Mouse (Mus musculus): Measurements from ENCODE around the gene Olfr1269.

The Olfr1269 gene

GRCm38 (mm10) chr2:90121312-90121711 lies at the start of gene Olfr1269:
Gene Olfr1269, minus strand, starts transcription at chr2:90121412.
- in situ Hi-C loops (cut with MboI, MseI): no loop called here

DNA sequence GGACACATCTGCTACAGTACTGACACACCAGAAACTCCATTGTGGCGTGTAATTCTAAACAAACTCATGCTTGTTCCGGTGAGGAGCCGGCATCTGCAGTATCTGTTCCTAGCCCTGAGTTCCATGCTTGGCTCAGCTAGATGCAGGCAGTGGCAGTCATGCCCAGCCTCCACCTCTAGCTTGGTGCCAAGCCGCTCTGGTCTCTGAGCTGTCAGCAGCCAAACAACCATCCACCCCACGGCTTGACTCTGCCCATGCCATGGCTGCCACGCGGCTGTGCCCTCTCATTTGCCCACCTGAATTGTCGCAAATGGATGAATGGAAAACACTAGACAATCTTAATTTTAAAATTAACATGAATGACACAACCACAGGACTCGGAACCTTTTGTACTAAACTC lies 32.7 kb upstream of the Olfr1269 start:
- in situ Hi-C loops (cut with MboI, MseI): no loop called here

DNA sequence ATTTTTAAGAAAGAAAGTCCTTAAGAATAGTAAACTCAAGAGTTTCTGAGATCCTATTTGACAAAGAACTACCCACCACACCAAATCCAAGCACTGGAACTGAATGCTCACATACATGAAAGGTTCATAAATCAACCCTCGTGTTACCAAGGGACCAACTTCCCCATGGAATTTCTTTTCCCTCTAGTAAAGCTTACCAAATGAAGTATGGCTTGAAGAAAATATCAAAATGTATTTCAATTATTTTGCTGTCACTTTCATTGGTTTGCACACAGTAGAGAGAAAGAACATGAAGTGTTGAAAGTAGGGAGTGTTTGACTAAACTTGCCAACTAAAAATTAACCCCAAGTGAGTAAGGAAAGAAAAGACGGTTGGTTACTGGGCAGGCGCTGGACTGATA lies 31.8 kb upstream of the Olfr1269 start, which contains the start of gene Olfr1270:
Gene Olfr1270 (minus strand): TSS at position 101 of the 400 bp plus-strand sequence.
- in situ Hi-C loops (cut with MboI, MseI): no loop called here

- in situ Hi-C loops (cut with MboI, MseI): no loop called here
Observed at GRCm38 (mm10) chr2:90142196-90142595, 21.0 kb upstream of the Olfr1269 start, which contains the start of gene Olfr32. Gene Olfr32, minus strand, starts transcription at chr2:90142296.

DNA sequence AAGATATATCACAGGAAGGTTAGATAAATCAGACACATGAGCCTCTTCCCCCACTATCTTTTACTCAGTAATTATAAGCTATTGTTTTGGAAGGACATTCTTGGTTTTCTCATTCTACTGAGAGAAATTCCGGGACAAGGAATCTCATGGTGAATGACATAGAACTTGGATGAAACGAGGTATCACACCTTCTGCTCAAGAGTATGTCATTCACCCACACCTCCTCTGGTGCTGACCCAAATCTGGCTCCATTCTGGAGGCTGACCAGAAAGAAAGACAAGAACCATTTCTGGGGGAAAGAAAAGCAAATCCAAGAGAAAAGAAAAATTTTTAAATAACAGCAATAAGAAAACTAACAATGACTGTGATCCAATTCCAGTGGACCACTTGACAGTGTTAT lies 51.1 kb downstream of the Olfr1269 start:
- in situ Hi-C loops (cut with MboI, MseI): no loop called here
